Mouse (Mus musculus) forebrain, embryonic 13.5 days (tissue): ENCODE data around the gene Pygm. TPM values are rescaled to one million over a fixed set of nuclear protein-coding genes. Genes with fewer than 3 reads are reported as not detected.
A peak's percentile ranks its signal among the peaks of the same experiment; 100 is the strongest.

Experiments
- ATAC-seq: fragments of 200-750 bp; cut with Nextera tagmentation; 2 replicates; pipeline ENCODE4 v1.8.0; 2017
- H3K27ac ChIP-seq: fragments of 300-500 bp; sonication (generic); 2 replicates; pipeline ENCODE4 v1.5.1; 2015; ENCODE audit warnings: inconsistent platforms, mild to moderate bottlenecking, moderate library complexity
- H3K27me3 ChIP-seq: fragments of 300-500 bp; sonication (generic); 2 replicates; pipeline ENCODE4 v1.6.1; 2015; ENCODE audit warnings: mild to moderate bottlenecking, inconsistent platforms
- H3K36me3 ChIP-seq: fragments of 300-500 bp; sonication (generic); 2 replicates; pipeline ENCODE4 v1.6.1; 2015; ENCODE audit warnings: mild to moderate bottlenecking, inconsistent platforms; ENCODE audit not compliant: poor library complexity, severe bottlenecking
- H3K4me1 ChIP-seq: fragments of 300-500 bp; sonication (generic); 2 replicates; pipeline ENCODE4 v1.6.1; 2015; ENCODE audit warnings: inconsistent platforms
- H3K4me2 ChIP-seq: fragments of 300-500 bp; sonication (generic); 2 replicates; pipeline ENCODE4 v1.6.1; 2015; ENCODE audit warnings: inconsistent platforms, mild to moderate bottlenecking, moderate library complexity
- H3K4me3 ChIP-seq: fragments of 300-500 bp; sonication (generic); 2 replicates; pipeline ENCODE4 v1.5.1; 2015; ENCODE audit warnings: mild to moderate bottlenecking, inconsistent platforms
- H3K9ac ChIP-seq: fragments of 300-500 bp; sonication (generic); 2 replicates; pipeline ENCODE4 v1.6.1; 2015; ENCODE audit warnings: mild to moderate bottlenecking, inconsistent platforms
- H3K9me3 ChIP-seq: fragments of 300-500 bp; sonication (generic); replicated peaks from 2 replicates; pipeline ENCODE4 v1.6.1; 2016; ENCODE audit warnings: inconsistent platforms
- WGBS: fragments of 180-500 bp; shearing (Covaris S2); methylation state at CpG from one replicate; pipeline ENCODE4 v1.1.7; 2015; 5-methylcytosine and 5-hydroxymethylcytosine counted together
- polyA plus RNA-seq: library from polyadenylated mRNA; unstranded; fragments of >200 nt; fragmentation: Nextera tagmentation; extraction: Ambion mirVana; gene quantifications from 2 replicates; pipeline ENCODE4 v1.2.1, GENCODE M21; 2015

Pygm gene
- polyA plus RNA-seq, 1 experiment from 2014 or later = 2.0 TPM

DNA sequence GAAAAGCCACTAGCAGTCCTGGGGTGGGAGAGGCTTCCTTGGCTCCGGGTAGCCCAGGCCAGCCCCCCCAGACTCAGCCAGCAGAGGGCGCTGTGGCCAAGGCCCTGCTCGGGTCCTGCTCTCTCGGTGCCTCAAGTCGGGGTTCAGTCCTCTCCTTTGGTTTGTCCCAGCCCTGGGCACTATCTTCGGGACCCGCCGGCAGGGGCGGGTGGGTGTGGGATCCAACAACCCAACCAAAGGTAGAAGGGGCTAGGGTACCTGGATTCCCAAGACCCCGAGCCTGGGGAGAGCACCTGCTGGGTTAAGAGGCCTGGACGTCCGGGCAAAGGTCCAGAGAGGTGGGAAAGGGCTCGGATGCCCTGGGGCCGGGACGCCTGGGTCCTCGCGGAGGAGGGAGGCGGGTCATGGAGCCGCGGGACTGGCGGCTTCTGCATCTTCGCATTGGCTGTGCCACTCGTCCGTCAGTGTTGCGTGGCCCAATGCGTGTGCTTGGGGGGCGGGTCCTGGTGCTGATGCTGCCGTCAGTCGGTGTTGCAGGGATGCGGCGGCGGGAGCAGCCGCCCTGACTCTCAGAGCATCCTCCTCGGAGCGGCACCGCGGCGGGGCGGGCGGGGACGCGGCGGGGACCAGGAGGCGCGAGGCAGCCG, 34.2 kb downstream of the Pygm start, which contains the start of gene Nrxn2:
Nrxn2 (plus strand) TSS at position 499 of the 647 bp plus-strand sequence.
- Histone ChIP-seq H3K4me1 (peaks cover 74% of the 10 kb centered on the region), H3K9me3 (no peaks in the 10 kb centered on the region), H3K4me3 (peak within 1 kb of the TSS; percentile 67), H3K27me3 (peaks cover 17% of the 10 kb centered on the region), H3K27ac (peak within 1 kb of the TSS; percentile 86), H3K36me3 (no peaks in the 10 kb centered on the region), H3K9ac (peak within 1 kb of the TSS; percentile 86), H3K4me2 (peak within 1 kb of the TSS; percentile 80)
- 0% methylated on average over 34 of the region's 46 CpGs for WGBS
- peak; percentile 94 for ATAC-seq

DNA sequence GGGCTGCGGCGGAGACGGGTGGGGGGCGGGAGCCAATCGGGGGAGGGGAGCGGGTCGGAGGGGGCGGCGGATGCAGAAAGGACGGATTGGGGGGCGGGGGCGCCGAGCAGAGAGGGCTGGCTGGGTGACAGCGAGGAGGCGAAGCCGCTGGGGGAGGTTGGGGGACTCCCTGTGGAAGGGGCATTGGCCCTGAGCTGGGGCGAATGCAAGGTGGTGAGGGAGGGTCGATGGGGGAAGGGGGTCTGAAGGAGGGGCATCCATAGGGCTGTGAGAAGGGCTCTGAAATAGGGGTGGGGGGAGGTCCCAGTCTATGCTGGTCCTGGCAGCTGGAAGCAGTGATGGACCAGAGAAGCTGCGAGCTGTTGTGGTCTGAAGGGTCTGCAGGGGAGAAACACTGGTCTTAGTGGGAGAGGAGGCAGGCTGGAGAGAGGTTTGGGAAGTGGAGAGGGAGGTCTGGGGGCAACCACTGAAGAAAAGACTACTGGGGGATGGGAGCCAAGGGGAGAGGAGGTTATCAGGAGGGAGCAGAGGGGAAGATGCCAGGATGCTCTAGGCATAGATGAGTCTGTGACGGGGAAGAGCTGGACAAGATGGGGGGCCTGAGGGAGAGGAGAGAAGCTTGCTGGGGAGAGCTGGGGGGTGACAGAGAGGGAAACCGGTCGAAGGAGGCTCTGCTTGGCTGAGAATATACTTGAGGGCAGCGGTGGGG, 34.9 kb downstream of the Pygm start:
- Histone ChIP-seq H3K27me3 (peaks cover 23% of the 10 kb centered on the region), H3K9me3 (no peaks in the 10 kb centered on the region), H3K9ac (peak overlapping the region; percentile 86), H3K4me1 (peaks cover 82% of the 10 kb centered on the region), H3K27ac (peak overlapping the region; percentile 86), H3K4me3 (peak overlapping the region; percentile 67), H3K4me2 (peak overlapping the region; percentile 80), H3K36me3 (no peaks in the 10 kb centered on the region)
- 6% methylated on average over 18 of the region's 23 CpGs for WGBS
- ATAC-seq = peak; percentile 3; the same call in 1 of the 2 replicates

DNA sequence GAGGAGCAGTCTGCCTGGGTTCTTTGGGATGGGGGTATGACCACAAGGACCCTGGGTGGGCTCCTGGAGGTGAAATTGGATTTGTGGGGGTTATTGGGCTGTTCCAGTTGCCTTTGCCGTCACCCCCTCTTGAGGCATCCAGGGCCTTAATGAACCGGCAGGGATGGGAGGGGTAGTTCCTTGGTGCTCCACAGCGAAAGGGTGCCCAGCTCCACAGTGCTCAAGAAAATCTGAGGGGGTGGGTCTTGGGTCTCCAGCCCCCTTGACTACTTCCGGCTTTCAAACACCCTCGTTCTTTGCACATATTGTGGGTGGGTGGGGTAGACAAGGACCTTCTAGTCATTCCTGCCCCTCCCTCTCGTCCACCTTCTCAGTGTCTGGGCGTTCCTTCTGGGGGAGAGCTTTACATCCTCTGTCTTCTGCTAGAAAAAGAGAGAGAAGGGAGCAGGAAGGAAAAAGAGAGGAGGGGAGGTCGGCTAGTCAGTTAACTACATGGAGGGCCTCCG, 35.7 kb downstream of the Pygm start:
- H3K36me3 ChIP-seq = no peaks in the 10 kb centered on the region
- ATAC-seq = no peak
- peaks cover 23% of the 10 kb centered on the region for H3K27me3 ChIP-seq
- H3K4me2 ChIP-seq = peak overlapping the region; percentile 80
- H3K9me3 ChIP-seq = no peaks in the 10 kb centered on the region
- H3K4me1 ChIP-seq = peaks cover 89% of the 10 kb centered on the region
- peak overlapping the region; percentile 67 for H3K4me3 ChIP-seq
- H3K9ac ChIP-seq = peak overlapping the region; percentile 86
- peak overlapping the region; percentile 86; the same call in 1 of the 2 replicates for H3K27ac ChIP-seq
- 52% methylated on average over 9 of the region's 9 CpGs for WGBS

DNA sequence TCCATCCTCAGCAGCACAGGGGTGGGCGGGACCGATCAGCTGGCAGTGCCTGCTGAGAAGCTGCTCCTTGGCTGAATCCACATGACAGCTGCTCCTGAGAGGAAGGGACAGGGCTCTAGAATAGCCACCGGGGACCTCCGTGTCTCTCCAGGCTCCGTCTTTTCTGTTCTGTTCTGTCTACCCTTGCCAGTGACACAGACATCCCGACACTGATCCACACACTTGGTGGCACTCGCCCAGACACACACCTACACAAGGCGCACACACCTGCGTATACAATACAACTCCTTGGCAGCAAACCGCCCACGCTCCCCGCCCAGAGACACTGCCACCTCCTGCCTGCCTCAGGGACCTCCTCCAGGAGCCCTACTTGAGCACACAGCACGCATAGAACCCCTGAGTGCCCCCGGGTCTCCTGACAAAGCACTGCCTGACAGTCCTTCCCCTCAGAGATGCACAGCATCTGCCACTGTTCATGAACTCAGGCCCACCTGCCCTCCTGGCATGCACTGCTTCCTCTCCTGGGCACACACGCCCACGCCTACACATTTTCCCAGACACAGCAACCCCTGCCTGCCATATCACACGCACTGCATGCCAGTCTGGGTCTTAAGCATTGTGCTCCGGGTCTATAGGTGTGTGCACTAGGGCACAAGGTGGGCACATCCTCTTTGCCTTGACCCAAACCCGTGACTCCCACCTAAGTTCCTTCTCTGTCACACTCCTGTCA, 36.4 kb downstream of the Pygm start:
- peak overlapping the region; percentile 16; the same call in 1 of the 2 replicates for H3K27ac ChIP-seq
- H3K9me3 ChIP-seq = no peaks in the 10 kb centered on the region
- H3K4me3 ChIP-seq = peak overlapping the region; percentile 67
- H3K4me2 ChIP-seq = peak overlapping the region; percentile 80
- peak overlapping the region; percentile 86 for H3K9ac ChIP-seq
- H3K27me3 ChIP-seq = peaks cover 24% of the 10 kb centered on the region
- no peaks in the 10 kb centered on the region for H3K36me3 ChIP-seq
- ATAC-seq = no peak
- H3K4me1 ChIP-seq = peaks cover 90% of the 10 kb centered on the region
- WGBS = 57% methylated on average over 19 of the region's 19 CpGs

DNA sequence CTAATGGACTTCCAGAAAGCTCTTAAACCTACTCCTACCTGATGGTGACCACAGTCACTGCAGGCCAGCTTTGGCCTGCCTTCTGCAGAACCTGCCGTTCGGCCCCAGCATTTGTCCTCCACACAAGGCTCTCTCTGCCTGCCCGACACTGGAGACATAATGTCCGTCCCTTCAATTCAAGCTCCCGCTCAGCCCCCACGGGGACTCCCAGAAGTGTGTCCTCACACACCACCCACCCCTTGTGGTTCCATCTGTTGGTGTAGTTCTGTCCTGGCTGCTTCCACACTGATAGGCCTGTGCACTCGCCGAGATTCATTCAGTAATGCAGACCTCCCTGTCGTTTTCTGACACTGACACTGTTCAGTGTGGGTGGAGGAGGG, 37.0 kb downstream of the Pygm start:
- H3K36me3 ChIP-seq = no peaks in the 10 kb centered on the region
- no peaks in the 10 kb centered on the region for H3K9me3 ChIP-seq
- peak overlapping the region; percentile 80 for H3K4me2 ChIP-seq
- peak overlapping the region; percentile 67 for H3K4me3 ChIP-seq
- ATAC-seq = no peak
- H3K9ac ChIP-seq = peak overlapping the region; percentile 86
- WGBS = 70% methylated on average over 9 of the region's 9 CpGs
- H3K27ac ChIP-seq = no peak overlapping the region
- peaks cover 90% of the 10 kb centered on the region for H3K4me1 ChIP-seq
- peaks cover 29% of the 10 kb centered on the region for H3K27me3 ChIP-seq

DNA sequence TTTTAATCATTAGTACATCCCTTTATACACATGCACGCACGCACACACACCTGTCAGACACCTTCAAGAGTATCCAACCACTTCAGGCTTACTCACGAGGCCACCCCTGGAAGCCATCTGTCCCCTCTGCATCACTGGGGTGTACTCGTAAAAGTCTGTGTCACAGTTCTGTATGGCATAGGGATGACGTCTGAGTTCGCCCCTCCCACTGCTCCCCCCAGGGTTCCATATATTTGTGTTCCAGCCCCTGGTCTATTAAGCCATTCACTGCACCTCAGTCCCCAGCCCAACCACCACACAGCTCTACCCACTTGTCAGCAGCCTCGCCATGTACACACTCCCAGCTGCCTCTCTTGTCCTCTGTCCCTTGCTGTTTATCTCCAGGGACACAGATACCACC, 37.8 kb downstream of the Pygm start:
- Histone ChIP-seq H3K9ac (no peak overlapping the region), H3K9me3 (no peaks in the 10 kb centered on the region), H3K4me1 (peaks cover 90% of the 10 kb centered on the region), H3K36me3 (no peaks in the 10 kb centered on the region), H3K4me2 (peak overlapping the region; percentile 80; the same call in 1 of the 2 replicates), H3K27ac (no peak overlapping the region), H3K4me3 (no peak overlapping the region), H3K27me3 (peaks cover 33% of the 10 kb centered on the region)
- no peak for ATAC-seq
- WGBS = 64% methylated on average over 7 of the region's 7 CpGs

DNA sequence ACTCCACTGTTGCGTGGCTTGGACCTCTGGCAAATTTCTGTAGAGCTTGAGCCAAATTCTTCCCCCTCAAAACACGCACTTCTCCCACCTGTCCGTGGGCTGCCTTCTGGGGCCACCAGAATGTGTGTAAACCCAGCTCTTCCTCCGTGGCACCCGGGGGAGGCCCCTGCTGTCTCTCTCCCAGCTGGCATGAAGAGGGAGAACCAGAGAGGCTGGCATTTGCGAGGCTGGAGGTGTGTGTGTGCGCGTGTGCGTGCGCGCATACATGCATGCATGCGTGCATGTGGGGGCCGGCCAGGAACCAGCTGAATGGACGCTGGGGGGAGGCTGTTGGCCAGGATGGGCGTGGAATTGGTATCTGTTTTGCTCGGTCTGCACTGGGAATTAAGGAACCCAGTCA, 39.0 kb downstream of the Pygm start:
- no peak overlapping the region for H3K9ac ChIP-seq
- H3K4me2 ChIP-seq = peak overlapping the region; percentile 28
- no peak overlapping the region for H3K27ac ChIP-seq
- peaks cover 45% of the 10 kb centered on the region for H3K27me3 ChIP-seq
- H3K36me3 ChIP-seq = peaks cover 3% of the 10 kb centered on the region; the same call in 1 of the 2 replicates
- H3K4me3 ChIP-seq = no peak overlapping the region
- peaks cover 90% of the 10 kb centered on the region for H3K4me1 ChIP-seq
- no peaks in the 10 kb centered on the region for H3K9me3 ChIP-seq
- 80% methylated on average over 16 of the region's 16 CpGs for WGBS
- ATAC-seq = no peak

DNA sequence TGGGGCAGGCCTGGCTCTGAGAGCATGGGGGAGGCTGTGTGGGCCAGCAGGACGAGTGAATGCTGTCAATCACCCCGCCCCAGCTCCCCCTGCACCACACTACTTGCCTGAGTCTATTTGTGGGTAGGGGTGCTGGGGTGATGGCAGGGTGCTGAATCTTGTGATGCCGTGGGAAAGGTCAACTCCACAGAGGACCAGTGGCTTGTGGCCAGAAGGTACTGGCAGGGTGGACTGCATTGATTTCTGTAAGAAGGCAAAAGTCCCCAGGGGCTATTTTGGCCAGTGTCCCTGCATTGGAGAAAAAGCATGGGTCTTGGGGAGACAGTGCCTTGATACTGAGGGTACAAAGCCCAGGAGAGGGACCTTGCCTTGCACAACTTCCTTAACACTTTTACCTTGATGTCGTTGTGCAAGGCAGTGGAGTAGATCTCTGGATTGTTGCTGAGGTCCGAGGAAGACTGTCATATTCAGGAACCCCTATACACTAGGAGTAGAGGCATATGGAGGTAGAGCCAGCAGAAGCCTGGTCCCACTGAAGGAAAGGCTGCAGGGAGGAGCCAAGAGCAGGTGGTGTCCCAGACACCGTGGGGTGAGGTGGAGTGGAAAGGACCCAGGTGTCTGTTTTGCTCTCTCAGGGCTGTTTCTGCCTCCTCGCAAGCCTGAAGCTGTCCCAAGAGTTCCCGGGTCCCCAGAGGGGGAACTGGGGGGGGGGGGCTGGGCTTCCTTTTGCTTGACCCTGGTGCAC, 40.1 kb downstream of the Pygm start:
- 0 out of 2 replicates have a peak overlapping the region, but pooled peaks have one; percentile 38 for H3K4me2 ChIP-seq
- H3K4me1 ChIP-seq = peaks cover 100% of the 10 kb centered on the region
- peaks cover 8% of the 10 kb centered on the region; the same call in 1 of the 2 replicates for H3K36me3 ChIP-seq
- 65% methylated on average over 8 of the region's 8 CpGs for WGBS
- H3K27ac ChIP-seq = peak overlapping the region; percentile 70; the same call in 1 of the 2 replicates
- no peaks in the 10 kb centered on the region for H3K9me3 ChIP-seq
- H3K4me3 ChIP-seq = no peak overlapping the region; the same call in 1 of the 2 replicates
- H3K9ac ChIP-seq = no peak overlapping the region
- H3K27me3 ChIP-seq = peaks cover 56% of the 10 kb centered on the region
- ATAC-seq = no peak

DNA sequence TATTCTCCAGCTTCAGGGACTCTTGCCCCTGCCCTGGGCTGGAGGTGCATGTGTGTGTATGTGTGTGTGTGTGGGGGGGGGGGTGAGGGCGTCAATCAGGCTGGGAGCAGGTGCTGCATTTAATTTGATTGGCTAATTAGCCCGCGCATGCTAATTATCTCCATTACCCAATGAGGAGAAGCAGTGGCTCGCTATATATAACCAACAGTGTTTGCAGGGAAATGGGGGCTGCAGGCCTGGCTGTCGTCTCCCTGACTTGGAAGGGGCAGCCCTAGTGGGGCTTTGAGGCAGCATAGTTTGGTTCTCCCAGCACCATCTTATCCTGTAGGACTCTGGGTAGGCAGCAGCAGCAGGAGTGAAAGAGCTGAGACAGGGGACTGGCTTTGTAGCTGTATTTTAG, 41.4 kb downstream of the Pygm start:
- Histone ChIP-seq H3K4me3 (no peak overlapping the region), H3K9ac (0 out of 2 replicates have a peak overlapping the region, but pooled peaks have one; percentile 2), H3K9me3 (no peaks in the 10 kb centered on the region), H3K27ac (peak overlapping the region; percentile 70), H3K4me2 (peak overlapping the region; percentile 38), H3K36me3 (peaks cover 8% of the 10 kb centered on the region; the same call in 1 of the 2 replicates), H3K27me3 (peaks cover 56% of the 10 kb centered on the region), H3K4me1 (peaks cover 96% of the 10 kb centered on the region)
- WGBS = 23% methylated on average over 5 of the region's 5 CpGs
- ATAC-seq = peak; percentile 44

DNA sequence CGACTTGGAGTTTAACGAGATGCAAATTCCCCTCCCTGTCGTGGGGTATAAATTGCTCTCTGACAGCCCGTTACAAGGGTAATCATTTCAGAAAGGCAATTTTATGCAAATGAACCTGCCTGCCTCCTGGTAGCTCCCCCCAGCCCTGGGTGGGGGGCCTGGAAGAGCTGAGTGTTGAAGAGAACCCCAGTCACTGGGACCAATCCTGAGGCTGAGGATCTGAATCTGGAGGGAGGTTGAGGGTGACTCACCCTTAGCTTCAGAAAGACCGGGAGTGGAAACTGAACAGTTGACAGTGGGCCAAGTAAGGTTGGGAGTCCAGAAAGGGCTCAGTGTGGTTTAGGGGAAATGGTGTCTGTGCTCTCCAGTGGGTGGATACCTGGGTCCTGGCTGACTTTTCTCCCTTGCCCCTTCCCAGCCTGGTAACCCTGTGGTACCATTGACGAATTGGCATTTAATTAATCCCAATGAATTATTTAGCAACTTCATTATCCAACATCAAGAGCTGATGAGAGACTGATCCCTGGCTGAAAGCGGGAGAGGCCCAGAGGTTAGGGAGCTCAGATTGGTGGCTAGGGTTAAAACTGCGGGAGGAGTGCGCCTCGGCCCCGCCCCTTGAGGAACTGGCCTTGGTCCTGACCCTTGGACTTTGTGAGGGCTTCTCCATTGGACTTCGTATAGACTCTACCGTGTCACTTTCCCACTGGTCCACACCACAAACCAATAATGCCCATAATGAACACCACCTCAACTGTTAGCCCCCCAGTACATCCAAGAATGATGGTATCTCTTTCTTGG, 42.7 kb downstream of the Pygm start:
- Histone ChIP-seq H3K36me3 (peaks cover 8% of the 10 kb centered on the region; the same call in 1 of the 2 replicates), H3K27me3 (peaks cover 55% of the 10 kb centered on the region), H3K4me2 (peak overlapping the region; percentile 62), H3K4me1 (peaks cover 92% of the 10 kb centered on the region), H3K4me3 (peak overlapping the region; percentile 36), H3K27ac (peak overlapping the region; percentile 54), H3K9ac (no peak overlapping the region), H3K9me3 (no peaks in the 10 kb centered on the region)
- peak; percentile 44; the same call in 1 of the 2 replicates for ATAC-seq
- 7% methylated on average over 13 of the region's 13 CpGs for WGBS
